Mouse (Mus musculus) embryonic facial prominence, embryonic 14.5 days (tissue): Measurements from ENCODE around the gene Ttc22. TPM values are rescaled to one million over a fixed set of nuclear protein-coding genes. Genes with fewer than 3 reads are reported as not detected.

ENCODE experiments used
- ATAC-seq: fragments of 200-750 bp; cut with Nextera tagmentation; 2 replicates; pipeline ENCODE4 v1.8.0; 2017; ENCODE audit warnings: low read depth, moderate number of reproducible peaks, moderate TSS enrichment
- DNase-seq: peaks from one replicate; pipeline ENCODE4 v3.0.0-alpha.2; 2015; ENCODE audit warnings: low spot score
- H3K27ac ChIP-seq: fragments of 300-500 bp; sonication (generic); replicated peaks from 2 replicates; pipeline ENCODE4 v1.5.1; 2014; ENCODE audit warnings: low read depth, mild to moderate bottlenecking, low read length, moderate library complexity
- H3K27me3 ChIP-seq: fragments of 300-500 bp; sonication (generic); replicated peaks from 2 replicates; pipeline ENCODE4 v1.6.1; 2014; ENCODE audit warnings: low read length; ENCODE audit not compliant: control insufficient read depth, insufficient read depth
- H3K36me3 ChIP-seq: fragments of 300-500 bp; sonication (generic); 2 replicates; pipeline ENCODE4 v1.6.1; 2014; ENCODE audit warnings: low read length, mixed read lengths; ENCODE audit not compliant: control insufficient read depth, insufficient read depth
- H3K4me1 ChIP-seq: fragments of 300-500 bp; sonication (generic); 2 replicates; pipeline ENCODE4 v1.6.1; 2014; ENCODE audit warnings: antibody characterized with exemption, low read length; ENCODE audit not compliant: control insufficient read depth, insufficient read depth
- H3K4me2 ChIP-seq: fragments of 300-500 bp; sonication (generic); 2 replicates; pipeline ENCODE4 v1.6.1; 2014; ENCODE audit warnings: low read depth, mild to moderate bottlenecking, low read length, moderate library complexity, mixed read lengths
- H3K4me3 ChIP-seq: fragments of 300-500 bp; sonication (generic); 2 replicates; pipeline ENCODE4 v1.5.1; 2014; ENCODE audit warnings: low read depth, mild to moderate bottlenecking, low read length
- H3K9ac ChIP-seq: fragments of 300-500 bp; sonication (generic); 2 replicates; pipeline ENCODE4 v1.6.1; 2014; ENCODE audit warnings: low read depth, mild to moderate bottlenecking, low read length, moderate library complexity, mixed read lengths
- H3K9me3 ChIP-seq: fragments of 300-500 bp; sonication (generic); 2 replicates; pipeline ENCODE4 v1.6.1; 2016; ENCODE audit warnings: low read length; ENCODE audit not compliant: control insufficient read depth
- WGBS: fragments of 180-500 bp; shearing (Covaris S2); extraction: QIAGEN DNeasy Blood & Tissue Kit; methylation state at CpG from one replicate; pipeline ENCODE4 v1.1.7; 2014; 5-methylcytosine and 5-hydroxymethylcytosine counted together
- polyA plus RNA-seq: library from polyadenylated mRNA; unstranded; fragments of >200 nt; fragmentation: Nextera tagmentation; extraction: Ambion mirVana; gene quantifications from 2 replicates; pipeline ENCODE4 v1.2.1, GENCODE M21; 2014

Ttc22 gene
- polyA plus RNA-seq, 1 experiment from 2014 or later = 3.5 TPM

- DNase-seq (no peak), ATAC-seq (no peak)
- peaks cover 52% of the 10 kb centered on the region for H3K36me3 ChIP-seq
- H3K27me3 ChIP-seq = no peaks in the 10 kb centered on the region
- no peaks in the 10 kb centered on the region for H3K4me1 ChIP-seq
- no peak overlapping the region for H3K4me2 ChIP-seq
- 70% methylated on average over 9 of the region's 9 CpGs for WGBS
- H3K9me3 ChIP-seq = no peaks in the 10 kb centered on the region
- H3K4me3 ChIP-seq = no peak overlapping the region
- no peak overlapping the region for H3K27ac ChIP-seq
- H3K9ac ChIP-seq = no peak overlapping the region
Measured at GRCm38 (mm10) chr4:106590142-106590541, 32.1 kb upstream of the Ttc22 start.

DNA sequence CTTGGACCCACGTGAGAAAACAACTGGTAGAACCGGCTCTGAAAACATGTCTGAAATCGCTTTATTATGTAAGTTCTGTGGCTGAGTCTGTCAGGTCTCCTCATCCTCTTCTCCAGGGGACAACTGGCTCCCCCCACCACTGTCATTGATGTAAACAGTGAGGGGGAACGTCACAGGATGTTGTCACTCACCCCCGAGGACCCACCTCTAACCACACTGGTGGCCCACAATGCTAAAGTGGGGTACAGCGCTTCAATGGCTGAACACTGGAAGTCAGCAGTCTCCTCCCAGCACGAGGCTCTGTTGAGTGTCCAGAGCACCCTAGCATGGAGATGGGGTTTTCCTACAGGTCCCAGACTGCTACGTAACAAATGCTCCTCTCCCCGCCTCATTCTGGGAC is 31.4 kb upstream of the Ttc22 start:
- WGBS = 86% methylated on average over 9 of the region's 9 CpGs
- no peak overlapping the region for H3K27ac ChIP-seq
- H3K36me3 ChIP-seq = peaks cover 45% of the 10 kb centered on the region

GRCm38 (mm10) chr4:106593636-106594035 is 28.6 kb upstream of the Ttc22 start:
- no peak for DNase-seq
- Histone ChIP-seq H3K4me2 (no peak overlapping the region), H3K9ac (no peak overlapping the region), H3K9me3 (no peaks in the 10 kb centered on the region), H3K27ac (no peak overlapping the region), H3K36me3 (peaks cover 20% of the 10 kb centered on the region; the same call in 1 of the 2 replicates), H3K27me3 (no peaks in the 10 kb centered on the region), H3K4me1 (no peaks in the 10 kb centered on the region), H3K4me3 (no peak overlapping the region)
- WGBS = 58% methylated on average over 7 of the region's 7 CpGs
- no peak for ATAC-seq

More for the DNA sequence above, 31.4 kb upstream of the Ttc22 start:
- ATAC-seq (no peak), DNase-seq (no peak)
- H3K4me1 ChIP-seq = no peaks in the 10 kb centered on the region
- H3K4me3 ChIP-seq = no peak overlapping the region
- H3K27me3 ChIP-seq = no peaks in the 10 kb centered on the region
- H3K9me3 ChIP-seq = no peaks in the 10 kb centered on the region
- H3K9ac ChIP-seq = no peak overlapping the region
- no peak overlapping the region for H3K4me2 ChIP-seq

GRCm38 (mm10) chr4:106596200-106596599 is 26.0 kb upstream of the Ttc22 start:
- Histone ChIP-seq H3K27me3 (no peaks in the 10 kb centered on the region), H3K9me3 (no peaks in the 10 kb centered on the region), H3K4me3 (no peak overlapping the region), H3K4me1 (no peaks in the 10 kb centered on the region), H3K9ac (no peak overlapping the region), H3K4me2 (no peak overlapping the region), H3K27ac (no peak overlapping the region), H3K36me3 (peaks cover under 1% of the 10 kb centered on the region; the same call in 1 of the 2 replicates)
- WGBS = 65% methylated on average over 3 of the region's 3 CpGs
- ATAC-seq (no peak), DNase-seq (no peak)

GRCm38 (mm10) chr4:106597055-106597454 is 25.2 kb upstream of the Ttc22 start:
- no peaks in the 10 kb centered on the region for H3K36me3 ChIP-seq
- H3K4me3 ChIP-seq = no peak overlapping the region
- ATAC-seq (no peak), DNase-seq (no peak)
- H3K9me3 ChIP-seq = no peaks in the 10 kb centered on the region
- no peaks in the 10 kb centered on the region for H3K4me1 ChIP-seq
- no peak overlapping the region for H3K27ac ChIP-seq
- no peaks in the 10 kb centered on the region for H3K27me3 ChIP-seq
- no peak overlapping the region for H3K4me2 ChIP-seq
- H3K9ac ChIP-seq = no peak overlapping the region
- WGBS = 72% methylated on average over 9 of the region's 9 CpGs

- WGBS = 84% methylated on average over 4 of the region's 4 CpGs
- no peak for DNase-seq
- no peaks in the 10 kb centered on the region for H3K27me3 ChIP-seq
- H3K4me2 ChIP-seq = no peak overlapping the region
- no peak for ATAC-seq
- no peaks in the 10 kb centered on the region for H3K36me3 ChIP-seq
- no peak overlapping the region for H3K9ac ChIP-seq
- no peaks in the 10 kb centered on the region for H3K9me3 ChIP-seq
- no peak overlapping the region for H3K4me3 ChIP-seq
- H3K4me1 ChIP-seq = no peaks in the 10 kb centered on the region
- no peak overlapping the region for H3K27ac ChIP-seq
Measured at GRCm38 (mm10) chr4:106597741-106598140, 24.5 kb upstream of the Ttc22 start.

- no peak for ATAC-seq
- H3K27ac ChIP-seq = no peak overlapping the region
Measured at GRCm38 (mm10) chr4:106599415-106599814, 22.8 kb upstream of the Ttc22 start.

DNA sequence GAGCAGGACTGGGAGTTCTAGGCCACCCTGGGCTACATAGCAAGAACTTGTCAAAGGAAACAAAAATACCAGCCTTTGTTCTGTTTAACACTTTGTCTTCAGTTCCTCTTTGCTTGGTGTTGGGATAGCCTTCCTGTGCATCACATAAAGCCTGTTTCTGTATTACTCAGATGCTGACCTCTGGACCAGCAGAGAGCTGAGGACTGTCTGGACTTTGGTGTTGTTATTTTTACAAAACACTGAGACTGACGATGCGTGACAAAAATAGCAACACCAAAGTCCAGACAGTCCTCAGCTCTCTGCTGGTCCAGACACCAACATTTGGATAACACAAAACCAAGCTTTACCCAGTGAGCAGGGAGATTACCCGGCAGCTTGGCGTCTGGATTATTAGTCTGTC is 21.5 kb upstream of the Ttc22 start:
- no peaks in the 10 kb centered on the region for H3K4me1 ChIP-seq
- no peak overlapping the region for H3K4me2 ChIP-seq
- H3K9ac ChIP-seq = no peak overlapping the region
- ATAC-seq (no peak), DNase-seq (no peak)
- H3K27ac ChIP-seq = no peak overlapping the region
- 62% methylated on average over 4 of the region's 4 CpGs for WGBS
- no peaks in the 10 kb centered on the region for H3K36me3 ChIP-seq
- no peak overlapping the region for H3K4me3 ChIP-seq
- H3K27me3 ChIP-seq = no peaks in the 10 kb centered on the region
- no peaks in the 10 kb centered on the region for H3K9me3 ChIP-seq

More at GRCm38 (mm10) chr4:106599415-106599814, 22.8 kb upstream of the Ttc22 start:
- Histone ChIP-seq H3K27me3 (no peaks in the 10 kb centered on the region), H3K4me1 (no peaks in the 10 kb centered on the region), H3K4me3 (no peak overlapping the region), H3K9ac (no peak overlapping the region), H3K4me2 (no peak overlapping the region), H3K36me3 (no peaks in the 10 kb centered on the region), H3K9me3 (no peaks in the 10 kb centered on the region)
- WGBS = 56% methylated on average over 1 of the region's 1 CpGs
- DNase-seq = no peak

- no peak overlapping the region for H3K27ac ChIP-seq
- no peaks in the 10 kb centered on the region for H3K4me1 ChIP-seq
- DNase-seq = peak; percentile 67
- H3K4me3 ChIP-seq = no peak overlapping the region
- peak overlapping the region; percentile 40 for H3K4me2 ChIP-seq
- 37% methylated on average over 18 of the region's 18 CpGs for WGBS
- no peaks in the 10 kb centered on the region for H3K27me3 ChIP-seq
- ATAC-seq = peak; percentile 97
- no peak overlapping the region for H3K9ac ChIP-seq
- no peaks in the 10 kb centered on the region for H3K36me3 ChIP-seq
- H3K9me3 ChIP-seq = 0 out of 2 replicates have a peak, but pooled peaks cover 3% of the 10 kb centered on the region
Measured at GRCm38 (mm10) chr4:106606639-106607554, 15.3 kb upstream of the Ttc22 start.
